Mouse (Mus musculus): Measurements from ENCODE around the gene Cnot10. TPM values are rescaled to one million over a fixed set of nuclear protein-coding genes. Genes with fewer than 3 reads are reported as not detected.
A peak's percentile ranks its signal among the peaks of the same experiment; 100 is the strongest.

Cnot10 gene
- polyA plus RNA-seq, 1 experiment from 2014 or later: 71.8 TPM

DNA sequence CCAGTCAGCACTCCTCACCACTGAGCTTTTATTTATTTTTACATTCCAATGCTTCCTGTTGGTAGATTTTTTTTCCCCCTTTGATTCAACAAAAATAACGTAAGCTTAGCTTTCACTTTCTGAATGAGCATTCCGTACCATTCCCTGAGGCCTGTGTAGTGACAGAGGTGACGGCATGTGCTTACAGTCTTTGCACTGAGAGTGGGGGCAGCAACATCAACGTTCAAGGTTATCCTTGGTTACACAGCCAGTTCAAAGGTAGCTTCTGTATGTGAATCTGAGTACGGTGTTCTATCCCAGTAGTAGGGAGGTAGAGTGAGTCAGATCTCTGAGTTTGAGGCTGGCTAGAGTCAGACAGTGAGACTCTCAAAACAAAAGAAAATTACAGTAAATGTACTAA lies 18.8 kb downstream of the Cnot10 start:
- Histone ChIP-seq H3K9ac (ENCODE audit: low read length) (no peak overlapping the region), H3K4me3 (ENCODE audit: low read depth, low read length) (no peak overlapping the region), H3K36me3 (ENCODE audit: control insufficient read depth, insufficient read depth, low read length) (peaks cover 22% of the 10 kb centered on the region; the same call in 1 of the 2 replicates), H3K27ac (replicated peaks; ENCODE audit: low read depth, low read length) (no peak overlapping the region), H3K27me3 (ENCODE audit: control insufficient read depth, insufficient read depth, low read length) (no peaks in the 10 kb centered on the region), H3K9me3 (ENCODE audit: control insufficient read depth, low read length) (no peaks in the 10 kb centered on the region), H3K4me1 (ENCODE audit: control insufficient read depth, insufficient read depth, low read length) (no peaks in the 10 kb centered on the region), H3K4me2 (ENCODE audit: low read depth, severe bottlenecking) (no peak overlapping the region)
- 92% methylated on average over 5 of the region's 5 CpGs for WGBS
- DNase-seq (ENCODE audit: low spot score) (no peak), ATAC-seq (ENCODE audit: insufficient number of reproducible peaks, low FRiP score, low TSS enrichment, low read depth) (no peak)

DNA sequence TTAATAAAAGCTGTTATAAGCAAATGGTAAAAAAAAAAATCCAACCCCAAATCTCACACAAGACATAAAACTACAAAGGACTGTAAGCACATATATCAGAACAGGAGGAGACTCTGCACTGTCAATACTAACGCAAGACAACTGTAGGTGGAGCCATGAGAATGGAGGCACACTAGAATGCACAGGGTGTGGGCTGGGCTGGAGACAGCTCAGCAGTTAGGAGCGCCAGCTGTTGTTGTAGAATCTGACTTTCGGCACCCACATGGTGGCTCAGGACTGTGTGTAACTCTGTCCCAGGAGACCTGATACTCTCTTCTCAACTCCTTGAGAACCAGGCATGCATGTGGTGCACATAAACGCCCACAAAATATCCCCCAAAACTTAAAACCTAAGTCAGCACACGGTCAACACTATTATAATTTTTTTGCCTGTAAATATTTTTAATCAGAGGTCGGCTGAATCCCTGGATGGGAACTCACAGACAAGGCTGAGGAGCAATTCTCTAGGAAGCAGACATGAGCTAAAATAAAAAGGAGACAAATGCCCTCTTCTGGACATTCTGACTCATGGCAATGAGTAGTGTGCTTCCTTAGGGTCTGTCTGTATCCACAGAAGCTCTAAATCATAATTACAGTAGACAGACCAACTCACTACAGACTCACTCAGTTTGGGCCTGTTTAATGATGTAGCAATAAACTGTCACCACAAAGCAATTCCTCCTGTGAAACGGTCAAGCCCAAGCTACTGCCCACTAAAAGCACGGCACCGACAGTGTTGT lies 25.6 kb downstream of the Cnot10 start:
- Histone ChIP-seq H3K27me3 (ENCODE audit: control insufficient read depth, insufficient read depth, low read length) (no peaks in the 10 kb centered on the region), H3K36me3 (ENCODE audit: control insufficient read depth, insufficient read depth, low read length) (peaks cover 19% of the 10 kb centered on the region), H3K27ac (replicated peaks; ENCODE audit: low read depth, low read length) (no peak overlapping the region), H3K4me1 (ENCODE audit: control insufficient read depth, insufficient read depth, low read length) (no peaks in the 10 kb centered on the region), H3K9ac (ENCODE audit: low read length) (no peak overlapping the region), H3K9me3 (ENCODE audit: control insufficient read depth, low read length) (no peaks in the 10 kb centered on the region), H3K4me3 (ENCODE audit: low read depth, low read length) (no peak overlapping the region), H3K4me2 (ENCODE audit: low read depth, severe bottlenecking) (no peak overlapping the region)
- no peak for ATAC-seq (ENCODE audit: insufficient number of reproducible peaks, low FRiP score, low TSS enrichment, low read depth)
- DNase-seq (ENCODE audit: low spot score): no peak
- WGBS: 88% methylated on average over 9 of the region's 9 CpGs

DNA sequence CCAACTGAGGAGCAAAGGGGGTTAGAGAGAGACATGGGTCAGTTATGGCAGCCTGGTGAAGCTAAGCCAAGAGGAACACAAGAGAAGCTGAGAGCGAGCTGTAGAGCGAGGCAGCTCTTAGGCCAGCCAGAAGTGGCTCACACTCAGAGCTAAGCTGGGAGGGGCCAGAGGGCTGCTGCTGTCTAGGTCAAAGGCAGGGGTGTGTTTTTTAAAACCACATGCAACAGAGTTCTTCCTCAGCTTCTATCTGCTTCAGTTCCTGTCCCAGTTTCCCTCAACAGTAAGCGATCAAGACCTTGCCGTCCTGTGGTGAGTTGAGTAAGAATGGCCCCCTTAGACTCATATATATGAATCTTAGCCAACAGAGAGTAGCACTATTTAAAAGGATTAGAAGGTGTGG lies 27.0 kb downstream of the Cnot10 start:
- no peak overlapping the region for H3K4me2 ChIP-seq (ENCODE audit: low read depth, severe bottlenecking)
- no peaks in the 10 kb centered on the region for H3K9me3 ChIP-seq (ENCODE audit: control insufficient read depth, low read length)
- no peaks in the 10 kb centered on the region for H3K27me3 ChIP-seq (ENCODE audit: control insufficient read depth, insufficient read depth, low read length)
- H3K9ac ChIP-seq (ENCODE audit: low read length): no peak overlapping the region
- 96% methylated on average over 4 of the region's 4 CpGs for WGBS
- no peak overlapping the region for H3K27ac ChIP-seq (replicated peaks; ENCODE audit: low read depth, low read length)
- no peak for DNase-seq (ENCODE audit: low spot score)
- no peaks in the 10 kb centered on the region for H3K4me1 ChIP-seq (ENCODE audit: control insufficient read depth, insufficient read depth, low read length)
- no peak overlapping the region for H3K4me3 ChIP-seq (ENCODE audit: low read depth, low read length)
- peaks cover 21% of the 10 kb centered on the region for H3K36me3 ChIP-seq (ENCODE audit: control insufficient read depth, insufficient read depth, low read length)
- ATAC-seq (ENCODE audit: insufficient number of reproducible peaks, low FRiP score, low TSS enrichment, low read depth): no peak

DNA sequence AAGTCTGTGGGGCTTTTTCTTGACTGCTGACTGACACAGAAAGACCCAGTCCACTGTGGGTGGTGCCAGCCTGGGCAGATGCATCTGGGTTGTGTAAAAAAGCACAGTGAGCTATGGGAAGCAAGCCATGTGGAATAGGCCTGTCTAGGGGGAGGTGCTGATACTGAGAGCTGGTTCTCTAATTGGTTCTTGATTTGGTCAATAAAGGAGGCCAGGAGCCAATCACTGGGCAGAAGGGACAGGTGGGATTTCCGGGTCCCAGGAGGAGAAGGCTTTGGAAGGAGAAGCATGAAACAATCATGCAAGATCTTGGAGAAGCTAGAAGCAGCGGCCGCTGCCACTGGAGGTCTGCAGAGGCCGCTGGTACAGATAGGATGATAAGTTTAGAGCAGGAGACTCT lies 27.4 kb downstream of the Cnot10 start:
- DNase-seq (ENCODE audit: low spot score) (no peak), ATAC-seq (ENCODE audit: insufficient number of reproducible peaks, low FRiP score, low TSS enrichment, low read depth) (no peak)
- Histone ChIP-seq H3K4me3 (ENCODE audit: low read depth, low read length) (no peak overlapping the region), H3K36me3 (ENCODE audit: control insufficient read depth, insufficient read depth, low read length) (peaks cover 20% of the 10 kb centered on the region), H3K9ac (ENCODE audit: low read length) (no peak overlapping the region), H3K4me1 (ENCODE audit: control insufficient read depth, insufficient read depth, low read length) (no peaks in the 10 kb centered on the region), H3K27me3 (ENCODE audit: control insufficient read depth, insufficient read depth, low read length) (no peaks in the 10 kb centered on the region), H3K27ac (replicated peaks; ENCODE audit: low read depth, low read length) (no peak overlapping the region), H3K9me3 (ENCODE audit: control insufficient read depth, low read length) (no peaks in the 10 kb centered on the region), H3K4me2 (ENCODE audit: low read depth, severe bottlenecking) (no peak overlapping the region)
- WGBS: 90% methylated on average over 4 of the region's 4 CpGs

DNA sequence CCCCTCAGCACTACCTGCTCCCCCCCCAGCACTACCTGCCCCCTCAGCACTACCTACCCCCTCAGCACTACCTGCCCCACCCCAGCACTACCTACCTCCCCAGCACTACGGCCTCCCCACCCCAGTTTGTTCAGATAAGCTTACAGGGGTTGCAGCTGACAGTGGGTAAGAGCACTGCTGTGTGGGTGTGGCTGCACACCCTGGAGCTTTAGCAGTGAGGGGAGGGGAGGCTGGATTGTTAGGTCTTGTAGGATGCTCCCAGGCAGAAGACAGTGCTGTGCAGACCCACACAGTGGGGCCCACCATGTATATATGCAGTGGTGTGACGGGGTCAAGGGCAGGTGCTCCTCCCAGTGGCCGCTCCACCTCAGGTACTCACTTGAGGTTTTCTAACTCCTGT lies 29.7 kb downstream of the Cnot10 start:
- H3K9ac ChIP-seq (ENCODE audit: low read length): no peak overlapping the region
- 93% methylated on average over 3 of the region's 3 CpGs for WGBS
- no peak overlapping the region for H3K4me3 ChIP-seq (ENCODE audit: low read depth, low read length)
- DNase-seq (ENCODE audit: low spot score) (no peak), ATAC-seq (ENCODE audit: insufficient number of reproducible peaks, low FRiP score, low TSS enrichment, low read depth) (0 out of 2 replicates have a peak, but pooled peaks have one; percentile 35)
- H3K4me1 ChIP-seq (ENCODE audit: control insufficient read depth, insufficient read depth, low read length): no peaks in the 10 kb centered on the region
- H3K4me2 ChIP-seq (ENCODE audit: low read depth, severe bottlenecking): no peak overlapping the region
- H3K27me3 ChIP-seq (ENCODE audit: control insufficient read depth, insufficient read depth, low read length): no peaks in the 10 kb centered on the region
- H3K9me3 ChIP-seq (ENCODE audit: control insufficient read depth, low read length): no peaks in the 10 kb centered on the region
- H3K36me3 ChIP-seq (ENCODE audit: control insufficient read depth, insufficient read depth, low read length): peaks cover 18% of the 10 kb centered on the region
- no peak overlapping the region for H3K27ac ChIP-seq (replicated peaks; ENCODE audit: low read depth, low read length)

DNA sequence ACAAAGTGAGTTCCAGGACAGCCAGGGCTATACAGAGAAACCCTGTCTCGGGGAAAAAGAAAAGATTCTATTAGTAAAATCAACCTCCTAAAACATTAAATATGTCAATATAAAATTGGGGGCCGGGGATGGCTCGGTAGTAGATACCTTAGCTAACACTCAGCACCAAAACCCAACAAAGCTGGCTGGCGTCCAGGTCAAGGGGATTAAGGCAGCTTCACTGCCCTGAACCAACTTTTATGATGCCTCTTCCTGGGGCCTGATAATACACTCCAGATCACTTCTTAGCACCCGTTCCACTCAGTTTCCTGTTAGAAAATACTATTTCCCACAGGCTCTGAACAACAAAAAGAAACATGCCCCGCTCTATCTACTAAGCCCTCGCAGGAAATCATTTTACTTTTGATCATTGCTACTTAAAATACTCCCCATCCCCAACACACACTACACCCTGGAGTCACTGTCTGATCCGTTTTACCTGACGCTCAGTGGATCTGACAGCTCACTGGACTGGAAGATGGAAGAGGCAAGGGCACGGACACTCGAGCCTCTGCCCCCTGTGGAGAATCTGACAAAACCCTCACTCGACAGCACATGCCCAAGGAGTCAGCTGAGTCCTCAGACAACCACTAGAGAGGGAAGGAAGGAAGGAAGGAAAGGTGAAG lies 36.0 kb downstream of the Cnot10 start:
- H3K4me3 ChIP-seq (ENCODE audit: low read depth, low read length): no peak overlapping the region
- H3K4me2 ChIP-seq (ENCODE audit: low read depth, severe bottlenecking): no peak overlapping the region
- no peaks in the 10 kb centered on the region for H3K27me3 ChIP-seq (ENCODE audit: control insufficient read depth, insufficient read depth, low read length)
- H3K9me3 ChIP-seq (ENCODE audit: control insufficient read depth, low read length): no peaks in the 10 kb centered on the region
- H3K27ac ChIP-seq (replicated peaks; ENCODE audit: low read depth, low read length): no peak overlapping the region
- peaks cover 10% of the 10 kb centered on the region; the same call in 1 of the 2 replicates for H3K36me3 ChIP-seq (ENCODE audit: control insufficient read depth, insufficient read depth, low read length)
- H3K9ac ChIP-seq (ENCODE audit: low read length): no peak overlapping the region
- 70% methylated on average over 12 of the region's 12 CpGs for WGBS
- DNase-seq (ENCODE audit: low spot score) (no peak), ATAC-seq (ENCODE audit: insufficient number of reproducible peaks, low FRiP score, low TSS enrichment, low read depth) (no peak)
- no peaks in the 10 kb centered on the region for H3K4me1 ChIP-seq (ENCODE audit: control insufficient read depth, insufficient read depth, low read length)

DNA sequence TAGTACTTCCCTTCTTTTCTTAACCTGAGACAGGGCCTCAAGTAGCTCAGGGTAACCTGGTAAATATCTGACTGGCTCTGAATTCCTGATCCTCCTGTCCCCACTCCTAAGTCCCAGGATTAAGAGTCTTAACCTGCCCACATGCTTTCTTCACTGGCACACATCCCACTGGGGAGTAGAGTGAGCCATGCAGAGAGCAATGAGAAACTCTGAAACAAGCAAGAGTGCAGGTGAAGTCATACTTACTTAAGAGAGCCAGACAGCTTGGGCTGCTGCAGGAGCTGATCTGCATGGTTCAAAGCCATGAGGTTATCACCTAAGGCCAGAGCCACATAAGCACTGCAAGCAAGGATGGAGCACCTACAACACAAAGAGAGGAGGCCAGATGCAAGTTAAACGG lies 38.9 kb downstream of the Cnot10 start:
- H3K27ac ChIP-seq (replicated peaks; ENCODE audit: low read depth, low read length): no peak overlapping the region
- no peaks in the 10 kb centered on the region for H3K27me3 ChIP-seq (ENCODE audit: control insufficient read depth, insufficient read depth, low read length)
- no peaks in the 10 kb centered on the region for H3K9me3 ChIP-seq (ENCODE audit: control insufficient read depth, low read length)
- no peak for ATAC-seq (ENCODE audit: insufficient number of reproducible peaks, low FRiP score, low TSS enrichment, low read depth)
- H3K4me2 ChIP-seq (ENCODE audit: low read depth, severe bottlenecking): no peak overlapping the region
- H3K9ac ChIP-seq (ENCODE audit: low read length): no peak overlapping the region
- 97% methylated on average over 1 of the region's 1 CpGs for WGBS
- DNase-seq (ENCODE audit: low spot score): no peak
- no peaks in the 10 kb centered on the region for H3K4me1 ChIP-seq (ENCODE audit: control insufficient read depth, insufficient read depth, low read length)
- H3K4me3 ChIP-seq (ENCODE audit: low read depth, low read length): no peak overlapping the region
- peaks cover 9% of the 10 kb centered on the region; the same call in 1 of the 2 replicates for H3K36me3 ChIP-seq (ENCODE audit: control insufficient read depth, insufficient read depth, low read length)

DNA sequence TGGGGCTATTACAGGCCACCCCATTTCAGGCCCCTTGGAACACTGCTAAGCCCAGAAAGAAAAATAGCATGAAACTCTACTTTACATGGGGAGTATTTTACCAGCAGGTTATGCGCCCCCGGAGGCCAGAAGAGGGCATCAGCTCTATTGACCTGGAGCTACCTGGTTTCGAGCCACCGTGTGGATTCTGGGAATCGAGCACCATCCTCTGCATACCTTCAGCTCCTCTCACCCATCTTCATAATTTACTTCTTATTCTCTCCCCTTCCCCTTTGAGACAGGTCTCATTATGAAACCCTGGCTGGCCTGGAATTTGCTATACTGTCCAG lies 55.0 kb downstream of the Cnot10 start:
- Histone ChIP-seq H3K36me3 (ENCODE audit: control insufficient read depth, insufficient read depth, low read length) (peaks cover 4% of the 10 kb centered on the region), H3K9me3 (ENCODE audit: control insufficient read depth, low read length) (no peaks in the 10 kb centered on the region), H3K4me1 (ENCODE audit: control insufficient read depth, insufficient read depth, low read length) (peaks cover 7% of the 10 kb centered on the region; the same call in 1 of the 2 replicates), H3K4me3 (ENCODE audit: low read depth, low read length) (no peak overlapping the region), H3K4me2 (ENCODE audit: low read depth, severe bottlenecking) (no peak overlapping the region; the same call in 1 of the 2 replicates), H3K9ac (ENCODE audit: low read length) (no peak overlapping the region), H3K27ac (replicated peaks; ENCODE audit: low read depth, low read length) (no peak overlapping the region), H3K27me3 (ENCODE audit: control insufficient read depth, insufficient read depth, low read length) (no peaks in the 10 kb centered on the region)
- ATAC-seq (ENCODE audit: insufficient number of reproducible peaks, low FRiP score, low TSS enrichment, low read depth) (no peak), DNase-seq (ENCODE audit: low spot score) (peak; percentile 37)
- WGBS: 34% methylated on average over 5 of the region's 5 CpGs
